Mouse (Mus musculus): Measurements from ENCODE around the gene Tnfrsf18. TPM values are rescaled to one million over a fixed set of nuclear protein-coding genes. Genes with fewer than 3 reads are reported as not detected.

Gene Tnfrsf18
- 0.40 and 0.53 TPM in 2 replicates for polyA plus RNA-seq (2014; fragmentation: Nextera tagmentation; extraction: Ambion mirVana)

- Histone ChIP-seq H3K4me2 (ENCODE audit: low read length) (no peak within 1 kb of the TSS), H3K4me1 (ENCODE audit: control insufficient read depth, insufficient read depth, low read length) (no peaks in the 10 kb centered on the region), H3K9ac (ENCODE audit: low read length) (no peak within 1 kb of the TSS), H3K27ac (ENCODE audit: low read depth, low read length) (no peak within 1 kb of the TSS), H3K4me3 (ENCODE audit: low read depth, low read length) (no peak within 1 kb of the TSS), H3K36me3 (ENCODE audit: control insufficient read depth, insufficient read depth, low read length) (0 out of 2 replicates have a peak, but pooled peaks cover 4% of the 10 kb centered on the region), H3K27me3 (replicated peaks; ENCODE audit: control insufficient read depth, insufficient read depth, low read length) (no peaks in the 10 kb centered on the region), H3K9me3 (replicated peaks; ENCODE audit: control insufficient read depth, low read length) (no peaks in the 10 kb centered on the region)
- 43% methylated on average over 4 of the region's 4 CpGs for WGBS
- DNase-seq (ENCODE audit: low spot score) (no peak), ATAC-seq (no peak)
Measured at GRCm38 (mm10) chr4:156026013-156026412, at the start of gene Tnfrsf18. Gene Tnfrsf18, plus strand, starts transcription at chr4:156026164.

GRCm38 (mm10) chr4:155981436-155982082, 44.4 kb upstream of the Tnfrsf18 start:
- WGBS, result 79% methylated on average over 12 of the region's 12 CpGs
- no peak overlapping the region for H3K27ac ChIP-seq (ENCODE audit: low read depth, low read length)
- H3K9me3 ChIP-seq (replicated peaks; ENCODE audit: control insufficient read depth, low read length), result no peaks in the 10 kb centered on the region
- no peak overlapping the region for H3K4me2 ChIP-seq (ENCODE audit: low read length)
- no peak for ATAC-seq
- H3K36me3 ChIP-seq (ENCODE audit: control insufficient read depth, insufficient read depth, low read length), result no peaks in the 10 kb centered on the region
- no peak overlapping the region for H3K4me3 ChIP-seq (ENCODE audit: low read depth, low read length)
- no peaks in the 10 kb centered on the region for H3K4me1 ChIP-seq (ENCODE audit: control insufficient read depth, insufficient read depth, low read length)
- no peak for DNase-seq (ENCODE audit: low spot score)
- no peak overlapping the region for H3K9ac ChIP-seq (ENCODE audit: low read length)
- no peaks in the 10 kb centered on the region for H3K27me3 ChIP-seq (replicated peaks; ENCODE audit: control insufficient read depth, insufficient read depth, low read length)

GRCm38 (mm10) chr4:155983788-155984187, 42.2 kb upstream of the Tnfrsf18 start:
- 11% methylated on average over 2 of the region's 2 CpGs for WGBS
- Histone ChIP-seq H3K4me2 (ENCODE audit: low read length) (no peak overlapping the region), H3K9ac (ENCODE audit: low read length) (no peak overlapping the region), H3K4me1 (ENCODE audit: control insufficient read depth, insufficient read depth, low read length) (no peaks in the 10 kb centered on the region), H3K27me3 (replicated peaks; ENCODE audit: control insufficient read depth, insufficient read depth, low read length) (no peaks in the 10 kb centered on the region), H3K9me3 (replicated peaks; ENCODE audit: control insufficient read depth, low read length) (no peaks in the 10 kb centered on the region), H3K36me3 (ENCODE audit: control insufficient read depth, insufficient read depth, low read length) (no peaks in the 10 kb centered on the region), H3K4me3 (ENCODE audit: low read depth, low read length) (no peak overlapping the region), H3K27ac (ENCODE audit: low read depth, low read length) (no peak overlapping the region)
- peak; percentile 4 for DNase-seq (ENCODE audit: low spot score)
- ATAC-seq, result 0 out of 2 replicates have a peak, but pooled peaks have one; percentile 15

GRCm38 (mm10) chr4:155991211-155991907, 34.6 kb upstream of the Tnfrsf18 start:
- ATAC-seq (no peak), DNase-seq (ENCODE audit: low spot score) (no peak)
- Histone ChIP-seq H3K9me3 (replicated peaks; ENCODE audit: control insufficient read depth, low read length) (no peaks in the 10 kb centered on the region), H3K9ac (ENCODE audit: low read length) (peak overlapping the region; percentile 74), H3K4me3 (ENCODE audit: low read depth, low read length) (peak overlapping the region; percentile 86), H3K27me3 (replicated peaks; ENCODE audit: control insufficient read depth, insufficient read depth, low read length) (no peaks in the 10 kb centered on the region), H3K4me1 (ENCODE audit: control insufficient read depth, insufficient read depth, low read length) (peaks cover 25% of the 10 kb centered on the region), H3K36me3 (ENCODE audit: control insufficient read depth, insufficient read depth, low read length) (peaks cover 7% of the 10 kb centered on the region), H3K4me2 (ENCODE audit: low read length) (peak overlapping the region; percentile 99), H3K27ac (ENCODE audit: low read depth, low read length) (peak overlapping the region; percentile 95)
- WGBS, result 92% methylated on average over 22 of the region's 22 CpGs

GRCm38 (mm10) chr4:155991908-155992230, 34.1 kb upstream of the Tnfrsf18 start:
- peak overlapping the region; percentile 99 for H3K4me2 ChIP-seq (ENCODE audit: low read length)
- peaks cover 12% of the 10 kb centered on the region for H3K36me3 ChIP-seq (ENCODE audit: control insufficient read depth, insufficient read depth, low read length)
- WGBS, result 30% methylated on average over 37 of the region's 37 CpGs
- H3K27ac ChIP-seq (ENCODE audit: low read depth, low read length), result peak overlapping the region; percentile 95
- H3K27me3 ChIP-seq (replicated peaks; ENCODE audit: control insufficient read depth, insufficient read depth, low read length), result no peaks in the 10 kb centered on the region
- peaks cover 25% of the 10 kb centered on the region for H3K4me1 ChIP-seq (ENCODE audit: control insufficient read depth, insufficient read depth, low read length)
- DNase-seq (ENCODE audit: low spot score) (peak; percentile 1), ATAC-seq (no peak; the same call in none of the 2 replicates)
- peak overlapping the region; percentile 86 for H3K4me3 ChIP-seq (ENCODE audit: low read depth, low read length)
- H3K9ac ChIP-seq (ENCODE audit: low read length), result peak overlapping the region; percentile 74
- H3K9me3 ChIP-seq (replicated peaks; ENCODE audit: control insufficient read depth, low read length), result no peaks in the 10 kb centered on the region

GRCm38 (mm10) chr4:155992241-155992905, 33.6 kb upstream of the Tnfrsf18 start, which contains the start of the genes B3galt6 and Sdf4:
Gene B3galt6, minus strand, starts transcription at chr4:155992649.
Gene Sdf4, plus strand, starts transcription at chr4:155992872.
- peak within 1 kb of the TSS; percentile 86 for H3K9ac ChIP-seq (ENCODE audit: low read length)
- no peaks in the 10 kb centered on the region for H3K9me3 ChIP-seq (replicated peaks; ENCODE audit: control insufficient read depth, low read length)
- H3K4me1 ChIP-seq (ENCODE audit: control insufficient read depth, insufficient read depth, low read length), result peaks cover 25% of the 10 kb centered on the region
- H3K27ac ChIP-seq (ENCODE audit: low read depth, low read length), result peak within 1 kb of the TSS; percentile 95
- peaks cover 16% of the 10 kb centered on the region for H3K36me3 ChIP-seq (ENCODE audit: control insufficient read depth, insufficient read depth, low read length)
- H3K27me3 ChIP-seq (replicated peaks; ENCODE audit: control insufficient read depth, insufficient read depth, low read length), result no peaks in the 10 kb centered on the region
- ATAC-seq, result peak; percentile 90
- DNase-seq (ENCODE audit: low spot score), result peak; percentile 95
- H3K4me3 ChIP-seq (ENCODE audit: low read depth, low read length), result peak within 1 kb of the TSS; percentile 86
- H3K4me2 ChIP-seq (ENCODE audit: low read length), result peak within 1 kb of the TSS; percentile 99
- under 1% methylated on average over 98 of the region's 99 CpGs for WGBS

GRCm38 (mm10) chr4:155992906-155993547, 32.9 kb upstream of the Tnfrsf18 start:
- Histone ChIP-seq H3K27me3 (replicated peaks; ENCODE audit: control insufficient read depth, insufficient read depth, low read length) (no peaks in the 10 kb centered on the region), H3K9ac (ENCODE audit: low read length) (peak overlapping the region; percentile 86), H3K9me3 (replicated peaks; ENCODE audit: control insufficient read depth, low read length) (no peaks in the 10 kb centered on the region), H3K36me3 (ENCODE audit: control insufficient read depth, insufficient read depth, low read length) (peaks cover 23% of the 10 kb centered on the region), H3K4me3 (ENCODE audit: low read depth, low read length) (peak overlapping the region; percentile 86), H3K4me2 (ENCODE audit: low read length) (peak overlapping the region; percentile 81), H3K27ac (ENCODE audit: low read depth, low read length) (peak overlapping the region; percentile 91), H3K4me1 (ENCODE audit: control insufficient read depth, insufficient read depth, low read length) (peaks cover 25% of the 10 kb centered on the region)
- DNase-seq (ENCODE audit: low spot score) (peak; percentile 98), ATAC-seq (peak; percentile 85)
- WGBS, result under 1% methylated on average over 70 of the region's 70 CpGs

GRCm38 (mm10) chr4:155993606-155994005, 32.4 kb upstream of the Tnfrsf18 start:
- ATAC-seq (no peak), DNase-seq (ENCODE audit: low spot score) (no peak)
- H3K9ac ChIP-seq (ENCODE audit: low read length), result peak overlapping the region; percentile 86
- 6% methylated on average over 15 of the region's 15 CpGs for WGBS
- H3K4me3 ChIP-seq (ENCODE audit: low read depth, low read length), result peak overlapping the region; percentile 86
- no peaks in the 10 kb centered on the region for H3K9me3 ChIP-seq (replicated peaks; ENCODE audit: control insufficient read depth, low read length)
- H3K36me3 ChIP-seq (ENCODE audit: control insufficient read depth, insufficient read depth, low read length), result peaks cover 29% of the 10 kb centered on the region
- H3K4me2 ChIP-seq (ENCODE audit: low read length), result peak overlapping the region; percentile 81
- H3K4me1 ChIP-seq (ENCODE audit: control insufficient read depth, insufficient read depth, low read length), result peaks cover 25% of the 10 kb centered on the region
- no peaks in the 10 kb centered on the region for H3K27me3 ChIP-seq (replicated peaks; ENCODE audit: control insufficient read depth, insufficient read depth, low read length)
- peak overlapping the region; percentile 91 for H3K27ac ChIP-seq (ENCODE audit: low read depth, low read length)
